Mouse (Mus musculus) hindbrain, embryonic 10.5 days (tissue): ENCODE measurements around the gene Iffo2. TPM values are rescaled to one million over a fixed set of nuclear protein-coding genes. Genes with fewer than 3 reads are reported as not detected.

ENCODE experiments used
- DNase-seq: peaks from one replicate; pipeline ENCODE4 v3.0.0-alpha.2; 2017; ENCODE audit warnings: low spot score
- H3K27ac ChIP-seq: fragments of 300-500 bp; sonication (generic); 2 replicates; pipeline ENCODE4 v1.5.1; 2016; ENCODE audit warnings: mild to moderate bottlenecking, moderate library complexity
- H3K27me3 ChIP-seq: fragments of 300-500 bp; sonication (generic); 2 replicates; pipeline ENCODE4 v1.6.1; 2016; ENCODE audit warnings: mild to moderate bottlenecking; ENCODE audit not compliant: poor library complexity, insufficient read depth, severe bottlenecking
- H3K36me3 ChIP-seq: fragments of 300-500 bp; sonication (generic); 2 replicates; pipeline ENCODE4 v1.6.1; 2016; ENCODE audit warnings: mild to moderate bottlenecking, moderate library complexity
- H3K4me1 ChIP-seq: fragments of 300-500 bp; sonication (generic); replicated peaks from 2 replicates; pipeline ENCODE4 v1.6.1; 2016; ENCODE audit warnings: mild to moderate bottlenecking
- H3K4me3 ChIP-seq: fragments of 300-500 bp; sonication (generic); 2 replicates; pipeline ENCODE4 v1.5.1; 2016; ENCODE audit warnings: mild to moderate bottlenecking, moderate library complexity
- H3K9me3 ChIP-seq: fragments of 300-500 bp; sonication (generic); 2 replicates; pipeline ENCODE4 v1.6.1; 2016; ENCODE audit warnings: mild to moderate bottlenecking, moderate library complexity
- WGBS: fragments of 180-500 bp; shearing (Covaris S2); methylation state at CpG from one replicate; pipeline ENCODE4 v1.1.7; 2016; 5-methylcytosine and 5-hydroxymethylcytosine counted together
- polyA plus RNA-seq: library from polyadenylated mRNA; unstranded; fragments of >200 nt; fragmentation: Nextera tagmentation; extraction: Ambion mirVana; gene quantifications from 2 replicates; pipeline ENCODE4 v1.2.1, GENCODE M21; 2016

The Iffo2 gene
- polyA plus RNA-seq, 1 experiment from 2014 or later = 3.6 TPM

DNA sequence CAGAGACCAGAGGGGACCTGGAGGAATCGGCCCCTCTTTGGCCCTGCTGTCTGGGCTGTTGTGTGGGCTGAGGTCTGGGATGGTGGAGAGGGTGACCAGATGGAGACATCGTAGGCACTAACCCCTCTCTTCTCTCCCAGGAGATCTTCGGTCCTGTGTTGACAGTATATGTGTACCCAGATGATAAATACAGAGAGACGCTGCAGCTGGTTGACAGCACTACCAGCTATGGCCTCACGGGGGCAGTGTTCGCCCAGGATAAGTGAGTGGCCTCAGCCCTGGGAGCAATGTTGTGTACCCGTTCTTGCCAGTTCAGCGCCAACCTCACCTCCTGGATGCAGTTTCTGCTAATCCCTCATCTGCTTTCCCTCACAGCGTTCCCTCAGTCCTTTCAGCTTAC, 113.6 kb downstream of the Iffo2 start:
- peaks cover 38% of the 10 kb centered on the region for H3K27me3 ChIP-seq
- 18% methylated on average over 9 of the region's 9 CpGs for WGBS
- H3K4me3 ChIP-seq = no peak overlapping the region
- DNase-seq = peak; percentile 86
- H3K36me3 ChIP-seq = peaks cover 29% of the 10 kb centered on the region
- H3K27ac ChIP-seq = no peak overlapping the region
- H3K4me1 ChIP-seq = peaks cover 41% of the 10 kb centered on the region
- no peaks in the 10 kb centered on the region for H3K9me3 ChIP-seq

DNA sequence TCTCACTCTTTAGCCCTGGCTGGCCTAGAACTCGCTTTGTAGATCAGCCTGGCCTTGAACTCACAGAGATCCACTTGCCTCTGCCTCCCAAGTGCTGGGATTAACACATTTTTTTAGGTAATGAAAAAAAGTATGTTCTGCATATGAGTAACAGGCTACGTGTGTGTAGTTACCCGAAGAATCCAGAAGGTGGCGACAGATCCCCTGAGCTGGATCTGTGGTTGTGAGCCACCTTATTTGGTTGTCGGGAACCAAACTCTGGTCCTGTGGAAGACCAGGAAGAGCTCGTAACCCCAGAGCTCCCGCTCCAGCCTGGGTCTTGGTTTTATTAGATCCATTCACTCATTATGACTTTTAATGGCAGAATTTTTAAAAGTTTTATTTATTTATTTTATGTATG, 116.6 kb downstream of the Iffo2 start:
- H3K4me1 ChIP-seq = peaks cover 25% of the 10 kb centered on the region
- no peaks in the 10 kb centered on the region for H3K9me3 ChIP-seq
- H3K27me3 ChIP-seq = peaks cover 20% of the 10 kb centered on the region
- peaks cover 29% of the 10 kb centered on the region for H3K36me3 ChIP-seq
- no peak overlapping the region for H3K4me3 ChIP-seq
- WGBS = 85% methylated on average over 7 of the region's 7 CpGs
- no peak for DNase-seq
- H3K27ac ChIP-seq = no peak overlapping the region

DNA sequence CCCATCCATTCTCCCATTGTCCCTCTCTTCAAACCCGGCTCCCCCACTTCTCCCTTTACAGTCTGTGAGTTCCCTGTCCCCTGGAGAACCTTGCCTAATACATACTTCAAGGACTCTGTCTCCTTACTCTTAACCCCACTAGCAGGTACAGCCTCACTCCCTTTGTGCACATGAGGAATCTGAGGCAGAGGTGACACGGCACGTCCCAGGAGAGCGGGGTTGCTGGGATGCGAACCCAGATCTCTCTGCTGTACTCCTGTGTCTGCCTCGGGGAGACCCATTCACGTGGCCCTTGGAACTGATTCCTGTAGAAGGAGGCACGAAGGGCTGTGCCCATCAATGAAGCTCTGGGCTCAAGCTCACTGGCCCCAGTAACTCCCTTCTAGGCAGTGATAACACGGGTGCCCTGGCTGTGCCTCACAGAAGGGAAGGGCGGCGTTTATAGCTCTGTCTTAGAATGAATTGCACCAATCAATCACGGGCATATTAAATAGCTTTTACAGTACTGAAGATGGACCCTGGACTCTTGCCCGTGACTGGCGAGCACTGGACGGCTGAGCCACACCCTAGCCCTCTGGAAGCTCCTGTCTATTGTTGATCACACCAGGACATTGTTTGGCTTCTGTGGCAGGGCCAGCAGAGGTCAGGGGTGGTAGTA, 119.9 kb downstream of the Iffo2 start:
- no peak for DNase-seq
- no peaks in the 10 kb centered on the region for H3K9me3 ChIP-seq
- H3K27ac ChIP-seq = peak overlapping the region; percentile 36
- H3K4me1 ChIP-seq = peaks cover 12% of the 10 kb centered on the region
- 82% methylated on average over 15 of the region's 15 CpGs for WGBS
- H3K36me3 ChIP-seq = peaks cover 22% of the 10 kb centered on the region
- H3K4me3 ChIP-seq = no peak overlapping the region
- peaks cover 5% of the 10 kb centered on the region for H3K27me3 ChIP-seq

DNA sequence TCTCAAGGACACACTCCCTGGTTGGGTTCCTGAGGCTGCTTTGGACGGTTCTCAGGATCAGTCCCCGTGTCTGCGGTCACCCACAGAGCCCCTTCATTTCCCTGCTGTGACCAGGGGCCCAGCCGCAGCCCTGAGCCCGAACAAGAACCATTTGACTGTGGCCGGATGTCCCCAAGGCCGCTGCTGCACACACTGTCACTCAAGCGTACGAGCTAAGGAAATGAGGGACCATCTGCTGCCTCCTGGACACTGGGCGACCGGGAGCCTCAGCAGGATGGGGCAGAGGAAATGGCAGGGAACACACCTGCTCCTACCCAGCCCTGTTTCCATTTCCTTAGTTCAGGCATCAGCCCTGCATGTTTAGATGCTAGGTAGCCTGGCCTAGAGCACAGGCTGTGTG, 120.6 kb downstream of the Iffo2 start:
- peaks cover 12% of the 10 kb centered on the region for H3K4me1 ChIP-seq
- peaks cover 5% of the 10 kb centered on the region for H3K27me3 ChIP-seq
- no peak overlapping the region for H3K4me3 ChIP-seq
- no peaks in the 10 kb centered on the region for H3K9me3 ChIP-seq
- peak overlapping the region; percentile 36 for H3K27ac ChIP-seq
- peaks cover 18% of the 10 kb centered on the region for H3K36me3 ChIP-seq
- no peak for DNase-seq
- 64% methylated on average over 11 of the region's 11 CpGs for WGBS

DNA sequence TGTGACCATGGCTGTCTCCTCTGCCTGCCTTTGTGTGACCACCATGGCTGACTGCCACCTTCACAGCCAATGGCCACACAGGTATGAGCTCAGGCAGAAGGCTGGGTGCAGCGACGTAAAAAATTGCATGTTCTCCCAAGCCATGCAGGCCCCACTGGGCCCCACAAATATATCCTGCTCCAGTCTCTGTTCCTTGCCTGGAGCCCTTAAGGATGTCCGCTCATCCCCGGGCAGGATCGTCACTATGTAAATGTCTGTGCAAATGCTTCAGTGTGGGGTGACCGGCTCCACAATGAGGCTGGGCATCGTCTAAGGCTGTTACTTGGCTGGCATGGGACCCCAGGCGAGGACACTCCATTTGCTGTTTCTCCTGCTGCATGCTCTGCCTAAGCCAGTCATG, 122.9 kb downstream of the Iffo2 start, which contains the start of gene Tas1r2:
Tas1r2 (plus strand) TSS at position 301 of the 400 bp plus-strand sequence.
- Histone ChIP-seq H3K36me3 (peaks cover 5% of the 10 kb centered on the region), H3K27ac (no peak within 1 kb of the TSS), H3K9me3 (no peaks in the 10 kb centered on the region), H3K4me1 (peaks cover 12% of the 10 kb centered on the region), H3K4me3 (no peak within 1 kb of the TSS), H3K27me3 (peaks cover 5% of the 10 kb centered on the region)
- no peak for DNase-seq
- WGBS = 90% methylated on average over 8 of the region's 8 CpGs

DNA sequence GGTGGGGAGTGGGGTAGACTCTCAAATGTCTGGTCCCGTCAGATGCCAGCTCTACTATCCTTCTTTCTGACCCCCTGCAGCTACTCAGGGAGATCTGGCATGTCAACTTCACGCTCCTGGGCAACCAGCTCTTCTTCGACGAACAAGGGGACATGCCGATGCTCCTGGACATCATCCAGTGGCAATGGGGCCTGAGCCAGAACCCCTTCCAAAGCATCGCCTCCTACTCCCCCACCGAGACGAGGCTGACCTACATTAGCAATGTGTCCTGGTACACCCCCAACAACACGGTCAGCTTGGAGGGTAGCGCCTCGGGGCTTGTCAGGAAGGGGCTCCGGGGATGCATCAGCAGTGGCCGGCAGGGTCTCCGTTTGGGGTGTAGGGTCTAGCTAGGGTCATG, 131.5 kb downstream of the Iffo2 start:
- Histone ChIP-seq H3K4me1 (no peaks in the 10 kb centered on the region), H3K36me3 (no peaks in the 10 kb centered on the region), H3K27me3 (peaks cover 7% of the 10 kb centered on the region; the same call in 1 of the 2 replicates), H3K4me3 (no peak overlapping the region), H3K27ac (no peak overlapping the region), H3K9me3 (0 out of 2 replicates have a peak, but pooled peaks cover 3% of the 10 kb centered on the region)
- 91% methylated on average over 14 of the region's 14 CpGs for WGBS
- no peak for DNase-seq

DNA sequence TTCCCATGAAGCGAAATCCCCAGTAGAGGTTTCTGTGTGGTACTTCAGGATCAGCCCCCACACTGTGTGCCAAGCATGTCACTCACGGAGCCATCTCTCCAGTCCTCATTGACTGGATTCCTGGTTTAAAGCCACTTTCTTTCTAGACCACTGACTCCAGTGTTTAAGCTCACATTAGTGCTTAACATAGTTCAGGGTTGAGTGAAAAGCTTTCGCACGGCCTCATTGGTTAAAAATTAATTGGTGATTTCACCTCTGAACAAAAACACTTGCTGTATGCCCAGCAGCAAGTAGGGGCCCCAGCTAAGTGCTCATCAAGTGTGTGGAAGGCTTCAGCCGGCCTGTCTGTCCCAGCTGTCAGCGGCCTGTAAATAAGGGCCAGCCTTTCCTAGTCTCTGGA, 137.3 kb downstream of the Iffo2 start:
- WGBS = 72% methylated on average over 6 of the region's 6 CpGs
- Histone ChIP-seq H3K27ac (no peak overlapping the region), H3K9me3 (0 out of 2 replicates have a peak, but pooled peaks cover 2% of the 10 kb centered on the region), H3K36me3 (no peaks in the 10 kb centered on the region), H3K27me3 (peaks cover 7% of the 10 kb centered on the region; the same call in 1 of the 2 replicates), H3K4me3 (no peak overlapping the region), H3K4me1 (no peaks in the 10 kb centered on the region)
- no peak for DNase-seq

DNA sequence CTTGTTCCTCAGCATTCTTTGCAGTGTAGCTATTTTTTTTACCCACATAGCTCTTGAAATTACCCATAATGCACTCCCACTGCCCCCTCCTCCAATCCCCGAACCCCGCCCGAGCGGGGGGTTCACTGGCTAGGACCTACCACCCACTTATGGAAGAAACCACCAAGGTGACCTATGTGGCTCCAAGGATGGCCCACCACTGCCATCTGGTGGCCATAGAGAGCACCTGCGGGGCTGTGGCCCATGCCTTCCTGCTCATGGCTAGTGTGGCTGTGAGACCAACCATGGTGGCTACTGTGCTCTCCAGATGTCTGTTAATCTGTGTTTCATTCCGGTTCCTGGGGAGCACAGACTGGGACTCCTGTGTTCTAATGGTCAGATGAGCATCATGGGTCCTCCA, 139.5 kb downstream of the Iffo2 start:
- no peaks in the 10 kb centered on the region for H3K4me1 ChIP-seq

More for the DNA sequence above, 139.5 kb downstream of the Iffo2 start:
- Histone ChIP-seq H3K27ac (no peak overlapping the region), H3K9me3 (0 out of 2 replicates have a peak, but pooled peaks cover 2% of the 10 kb centered on the region), H3K27me3 (peaks cover 10% of the 10 kb centered on the region), H3K4me3 (no peak overlapping the region), H3K36me3 (no peaks in the 10 kb centered on the region)
- peak; percentile 70 for DNase-seq
- WGBS = 19% methylated on average over 6 of the region's 6 CpGs

Other genes with a start within 250 kb of the Iffo2 start
- gene Pqlc2, start 219.8 kb upstream of the Iffo2 start, polyA plus RNA-seq = 15.0 and 16.3 TPM in 2 replicates
- 104 and 105 TPM in 2 replicates for gene Akr7a5, start 219.8 kb upstream of the Iffo2 start, polyA plus RNA-seq
- 148 and 158 TPM in 2 replicates for gene Mrto4, start 178.0 kb upstream of the Iffo2 start, polyA plus RNA-seq
- gene Emc1, start 178.0 kb upstream of the Iffo2 start, polyA plus RNA-seq = 34.9 and 38.3 TPM in 2 replicates
- gene Ubr4, start 177.9 kb upstream of the Iffo2 start, polyA plus RNA-seq = 60.7 and 64.3 TPM in 2 replicates
- not detected in 2 replicates for gene Gm21969, start 72.6 kb downstream of the Iffo2 start, polyA plus RNA-seq
- gene Aldh4a1, start 92.3 kb downstream of the Iffo2 start, polyA plus RNA-seq = 22.5 and 26.3 TPM in 2 replicates
- gene Tas1r2, start 123.0 kb downstream of the Iffo2 start, polyA plus RNA-seq = not detected in 2 replicates